Mouse (Mus musculus) embryonic facial prominence, embryonic 11.5 days (tissue): ENCODE measurements at regions not wholly inside any gene's neighbourhood (a gene's known extent, or its start where the extent isn't known, plus 50 kb on each side); places are given as distances from the start of the nearest gene placed in this dataset.

ENCODE experiments used
- ATAC-seq: fragments of 200-750 bp; cut with Nextera tagmentation; replicated peaks from 2 replicates; pipeline ENCODE4 v1.8.0; 2017; ENCODE audit warnings: low read depth; ENCODE audit not compliant: insufficient number of reproducible peaks, low FRiP score, low TSS enrichment
- DNase-seq: peaks from one replicate; pipeline ENCODE4 v3.0.0-alpha.2; 2015; ENCODE audit warnings: low spot score
- H3K27ac ChIP-seq: fragments of 300-500 bp; sonication (generic); replicated peaks from 2 replicates; pipeline ENCODE4 v1.5.1; 2014; ENCODE audit warnings: mild to moderate bottlenecking, low read depth, low read length, control low read depth
- H3K27me3 ChIP-seq: fragments of 300-500 bp; sonication (generic); 2 replicates; pipeline ENCODE4 v1.6.1; 2014; ENCODE audit warnings: mild to moderate bottlenecking, low read length, moderate library complexity, mixed read lengths; ENCODE audit not compliant: control insufficient read depth, insufficient read depth
- H3K36me3 ChIP-seq: fragments of 300-500 bp; sonication (generic); replicated peaks from 2 replicates; pipeline ENCODE4 v1.6.1; 2014; ENCODE audit warnings: low read depth, mild to moderate bottlenecking, low read length, moderate library complexity, mixed read lengths; ENCODE audit not compliant: control insufficient read depth, insufficient read depth
- H3K4me1 ChIP-seq: fragments of 300-500 bp; sonication (generic); 2 replicates; pipeline ENCODE4 v1.6.1; 2014; ENCODE audit warnings: low read length, mixed read lengths; ENCODE audit not compliant: control insufficient read depth, insufficient read depth
- H3K4me2 ChIP-seq: fragments of 300-500 bp; sonication (generic); 2 replicates; pipeline ENCODE4 v1.6.1; 2014; ENCODE audit warnings: low read depth, mild to moderate bottlenecking, control low read depth, low read length, moderate library complexity
- H3K4me3 ChIP-seq: fragments of 300-500 bp; sonication (generic); 2 replicates; pipeline ENCODE4 v1.5.1; 2014; ENCODE audit warnings: low read depth, low read length, control low read depth
- H3K9ac ChIP-seq: fragments of 300-500 bp; sonication (generic); replicated peaks from 2 replicates; pipeline ENCODE4 v1.6.1; 2014; ENCODE audit warnings: mild to moderate bottlenecking, control low read depth, low read length
- H3K9me3 ChIP-seq: fragments of 300-500 bp; sonication (generic); replicated peaks from 2 replicates; pipeline ENCODE4 v1.6.1; 2016; ENCODE audit warnings: mild to moderate bottlenecking, low read length, inconsistent platforms, mixed read lengths; ENCODE audit not compliant: control insufficient read depth
- WGBS: fragments of 180-500 bp; shearing (Covaris S2); extraction: QIAGEN DNeasy Blood & Tissue Kit; methylation state at CpG from one replicate; pipeline ENCODE4 v1.1.7; 2014; 5-methylcytosine and 5-hydroxymethylcytosine counted together

DNA sequence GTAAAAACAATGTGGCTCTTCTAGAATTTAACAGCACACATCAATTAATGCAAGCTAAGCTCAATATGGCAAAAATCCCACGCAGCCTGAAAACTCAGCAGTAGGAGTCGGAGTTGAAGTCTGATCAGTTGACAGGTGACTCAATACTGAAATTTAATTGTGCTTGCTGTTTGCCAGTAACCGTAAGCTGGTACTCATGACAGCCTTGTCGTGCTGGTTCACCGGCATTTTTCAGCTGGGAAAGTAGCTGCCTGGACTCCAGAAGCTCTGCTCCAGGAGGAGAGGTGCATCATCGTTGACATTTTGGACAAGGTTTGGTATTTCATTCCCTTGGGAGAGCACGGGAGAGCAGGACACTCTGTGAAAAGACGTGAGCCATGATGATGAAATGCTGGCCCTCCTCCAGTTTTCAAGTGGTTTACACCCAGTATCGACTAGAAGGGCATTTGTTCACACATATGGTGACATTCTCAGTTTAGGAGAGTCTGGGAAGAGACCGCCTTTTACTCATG, 372.1 kb upstream of the Actbl2 start:
- Histone ChIP-seq H3K4me1 (0 out of 2 replicates have a peak, but pooled peaks cover 3% of the 10 kb centered on the region), H3K4me2 (no peak overlapping the region), H3K36me3 (no peaks in the 10 kb centered on the region), H3K27me3 (no peaks in the 10 kb centered on the region), H3K4me3 (no peak overlapping the region), H3K9ac (no peak overlapping the region), H3K9me3 (no peaks in the 10 kb centered on the region), H3K27ac (no peak overlapping the region)
- ATAC-seq (no peak), DNase-seq (no peak)
- WGBS = 79% methylated on average over 10 of the region's 10 CpGs

DNA sequence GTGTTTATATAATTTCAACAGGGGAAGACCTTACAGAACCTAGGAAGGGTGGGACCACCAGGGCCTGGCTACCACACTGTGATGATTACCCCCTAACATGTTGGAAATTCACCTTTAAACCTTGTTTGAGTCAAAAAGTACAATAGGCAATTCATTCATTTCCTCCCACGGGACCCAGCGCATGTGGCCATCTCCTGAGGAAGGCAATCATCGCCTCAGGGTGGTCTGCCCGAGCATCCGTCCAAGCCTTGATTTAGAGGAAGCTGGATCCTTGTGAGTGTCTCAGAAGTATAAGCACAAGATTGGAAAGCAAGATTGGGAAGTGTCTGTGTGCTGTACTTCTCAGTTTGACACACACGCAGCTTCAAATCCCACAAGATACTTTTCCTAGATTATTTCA, 360.9 kb upstream of the Actbl2 start:
- H3K27me3 ChIP-seq = no peaks in the 10 kb centered on the region
- no peaks in the 10 kb centered on the region for H3K4me1 ChIP-seq
- H3K9ac ChIP-seq = no peak overlapping the region
- H3K4me2 ChIP-seq = no peak overlapping the region
- no peaks in the 10 kb centered on the region for H3K36me3 ChIP-seq
- H3K4me3 ChIP-seq = no peak overlapping the region
- no peaks in the 10 kb centered on the region for H3K9me3 ChIP-seq
- no peak for ATAC-seq
- peak; percentile 43 for DNase-seq
- H3K27ac ChIP-seq = no peak overlapping the region
- WGBS = 36% methylated on average over 6 of the region's 6 CpGs

DNA sequence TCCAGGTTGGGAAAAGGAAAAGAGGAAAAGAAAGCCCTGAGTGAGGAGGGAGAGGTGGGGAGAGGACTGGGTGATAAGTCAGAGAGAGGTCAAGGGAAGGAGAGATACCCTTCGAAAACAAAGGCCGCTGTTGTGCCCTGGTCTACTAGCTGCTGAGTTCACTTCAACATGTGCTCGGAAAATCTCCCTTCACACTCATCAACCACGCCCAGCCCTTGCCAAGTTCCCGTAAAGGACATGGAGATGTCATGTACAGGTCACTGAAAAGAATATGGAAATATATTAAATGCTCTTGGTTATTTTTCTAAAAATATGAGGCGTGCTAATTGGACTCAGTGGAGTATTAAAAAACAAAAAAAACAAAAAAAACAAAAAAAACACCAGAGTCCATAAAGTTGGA, 359.5 kb upstream of the Actbl2 start:
- H3K4me1 ChIP-seq = no peaks in the 10 kb centered on the region
- WGBS = 44% methylated on average over 6 of the region's 6 CpGs
- no peaks in the 10 kb centered on the region for H3K27me3 ChIP-seq
- DNase-seq (no peak), ATAC-seq (no peak)
- H3K9me3 ChIP-seq = no peaks in the 10 kb centered on the region
- H3K4me3 ChIP-seq = no peak overlapping the region
- H3K27ac ChIP-seq = no peak overlapping the region
- no peaks in the 10 kb centered on the region for H3K36me3 ChIP-seq
- H3K4me2 ChIP-seq = no peak overlapping the region
- H3K9ac ChIP-seq = no peak overlapping the region

DNA sequence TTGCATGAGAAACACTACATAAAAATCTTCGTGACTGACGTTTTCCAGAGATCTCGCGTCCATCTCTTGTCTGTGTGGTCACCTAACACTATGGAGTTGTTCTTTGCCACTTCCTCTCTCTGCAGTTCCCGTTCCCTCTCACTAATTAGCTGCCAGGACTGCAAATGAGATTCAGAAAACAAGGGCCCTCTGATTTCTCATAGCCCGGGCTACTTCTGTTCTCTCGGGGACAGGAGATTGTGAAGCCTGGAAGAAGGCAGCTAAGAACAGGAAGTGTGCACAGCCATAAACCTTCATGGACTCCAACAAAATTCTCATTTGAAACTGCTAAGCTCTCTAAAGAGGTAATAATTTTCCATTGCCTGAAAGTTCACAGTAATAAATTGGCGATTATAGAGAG, 358.9 kb upstream of the Actbl2 start:
- Histone ChIP-seq H3K36me3 (no peaks in the 10 kb centered on the region), H3K4me2 (no peak overlapping the region), H3K4me1 (no peaks in the 10 kb centered on the region), H3K27ac (no peak overlapping the region), H3K9ac (no peak overlapping the region), H3K4me3 (no peak overlapping the region), H3K9me3 (no peaks in the 10 kb centered on the region), H3K27me3 (no peaks in the 10 kb centered on the region)
- DNase-seq = no peak
- WGBS = 55% methylated on average over 8 of the region's 8 CpGs
- no peak for ATAC-seq

DNA sequence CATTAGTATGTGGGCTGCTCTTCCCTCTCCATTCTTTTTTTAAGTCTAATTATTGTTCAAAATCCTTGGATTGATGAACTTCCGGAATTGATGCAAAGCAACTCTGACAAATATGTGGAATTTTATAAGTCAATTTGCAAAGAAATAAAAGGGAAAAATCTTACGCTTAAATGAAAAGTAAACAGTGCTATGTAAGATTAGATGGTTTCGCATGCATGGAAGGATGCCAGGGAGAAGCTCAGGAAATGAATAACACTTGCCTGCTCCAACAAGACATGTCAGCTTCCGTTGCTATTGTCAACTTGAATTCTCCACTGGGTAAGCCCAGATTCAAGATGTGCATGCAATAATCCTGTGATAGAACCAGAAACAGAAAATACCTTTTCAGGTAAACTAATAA, 357.2 kb upstream of the Actbl2 start:
- H3K27ac ChIP-seq = no peak overlapping the region
- no peaks in the 10 kb centered on the region for H3K4me1 ChIP-seq
- ATAC-seq = no peak
- H3K27me3 ChIP-seq = no peaks in the 10 kb centered on the region
- no peak overlapping the region for H3K4me3 ChIP-seq
- H3K9me3 ChIP-seq = no peaks in the 10 kb centered on the region
- no peak overlapping the region for H3K4me2 ChIP-seq
- H3K36me3 ChIP-seq = no peaks in the 10 kb centered on the region
- WGBS = 51% methylated on average over 4 of the region's 4 CpGs
- no peak for DNase-seq
- no peak overlapping the region for H3K9ac ChIP-seq

DNA sequence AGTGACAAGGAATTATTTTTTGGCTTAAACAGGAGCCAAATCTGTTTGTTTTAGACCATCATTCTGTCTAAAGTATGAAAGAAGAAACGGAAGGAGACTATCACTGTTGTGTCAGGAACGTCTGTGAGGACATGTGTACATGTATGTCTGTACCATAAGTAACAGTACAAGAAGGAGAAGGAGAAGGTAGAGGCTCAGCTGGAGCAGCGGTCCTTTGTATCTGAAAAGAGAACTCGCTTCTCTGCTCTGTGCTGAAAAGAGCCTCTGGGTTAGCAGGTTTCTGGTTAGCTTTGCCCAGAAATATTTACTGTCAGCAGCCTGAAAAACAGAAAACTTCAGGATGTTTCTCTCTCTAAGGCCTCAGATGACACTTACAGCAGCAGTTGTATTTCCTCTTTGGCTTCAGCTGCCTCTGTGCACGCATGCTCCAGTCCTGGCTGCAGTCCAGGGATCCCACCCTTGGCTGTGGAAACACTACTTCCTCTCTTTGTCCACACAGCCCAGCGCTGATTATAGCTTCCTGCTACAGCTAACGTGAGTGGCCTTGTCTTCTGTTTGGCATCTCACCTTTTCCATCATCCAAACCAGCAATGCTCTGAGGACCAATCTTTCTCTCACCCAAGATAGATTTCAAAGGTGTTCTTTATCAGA, 351.7 kb upstream of the Actbl2 start:
- Histone ChIP-seq H3K9me3 (no peaks in the 10 kb centered on the region), H3K4me3 (no peak overlapping the region), H3K27me3 (no peaks in the 10 kb centered on the region), H3K27ac (no peak overlapping the region), H3K4me1 (no peaks in the 10 kb centered on the region), H3K36me3 (no peaks in the 10 kb centered on the region), H3K9ac (no peak overlapping the region), H3K4me2 (no peak overlapping the region)
- DNase-seq (no peak), ATAC-seq (no peak)
- 67% methylated on average over 7 of the region's 7 CpGs for WGBS

DNA sequence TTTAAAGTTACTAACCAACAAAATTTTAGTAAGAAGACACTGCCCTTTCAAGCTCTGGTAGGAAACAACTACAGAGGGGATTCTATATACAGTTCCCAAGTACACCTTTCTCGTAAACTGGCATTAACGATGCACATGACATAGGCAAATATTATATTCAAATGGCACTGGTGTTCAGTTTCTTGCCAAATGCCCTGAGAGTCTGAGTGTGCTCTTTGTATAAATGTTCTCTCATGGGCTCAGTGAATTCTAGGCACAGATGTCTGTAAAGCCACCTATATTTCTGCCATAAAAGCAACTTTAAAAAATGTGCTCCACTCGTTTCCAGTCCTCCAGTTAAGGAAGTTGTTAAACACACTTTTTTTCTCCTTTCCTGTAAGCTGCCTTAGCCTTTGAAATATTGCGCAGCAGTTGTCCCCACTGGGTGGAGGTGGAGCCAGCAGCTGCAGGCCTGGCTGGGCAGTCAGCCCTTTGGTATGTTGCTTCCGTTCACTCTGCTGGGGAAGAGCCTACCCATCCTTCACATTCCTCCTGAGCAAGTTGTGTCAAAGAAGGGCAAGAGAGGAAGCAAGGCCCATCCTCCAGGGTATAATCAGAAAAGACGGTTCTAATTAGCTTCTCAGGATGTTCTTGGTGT, 347.4 kb upstream of the Actbl2 start:
- no peak for ATAC-seq
- no peak overlapping the region for H3K27ac ChIP-seq
- H3K36me3 ChIP-seq = no peaks in the 10 kb centered on the region
- H3K9ac ChIP-seq = no peak overlapping the region
- WGBS = 32% methylated on average over 6 of the region's 6 CpGs
- H3K4me3 ChIP-seq = no peak overlapping the region
- no peak overlapping the region for H3K4me2 ChIP-seq
- no peaks in the 10 kb centered on the region for H3K27me3 ChIP-seq
- DNase-seq = peak; percentile 48
- no peaks in the 10 kb centered on the region for H3K4me1 ChIP-seq
- no peaks in the 10 kb centered on the region for H3K9me3 ChIP-seq

DNA sequence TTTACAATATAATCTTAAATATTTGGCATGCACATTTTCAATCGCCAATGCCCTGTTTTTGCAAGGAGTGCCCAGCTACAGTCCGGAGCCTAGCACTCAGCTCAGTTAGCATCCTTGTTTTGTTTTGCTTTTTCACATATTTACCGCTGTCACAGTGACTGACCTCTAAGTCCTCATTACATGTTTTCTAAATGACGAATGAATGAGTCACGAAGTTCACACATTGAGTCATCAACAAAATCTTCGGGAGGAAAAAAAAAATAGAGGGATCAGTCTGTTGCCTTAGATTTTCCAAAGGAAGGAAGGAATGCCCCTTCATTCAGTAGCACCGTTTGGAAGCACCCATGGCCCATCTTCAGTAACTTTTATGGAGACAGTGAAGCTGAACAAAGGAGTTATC, 342.9 kb upstream of the Actbl2 start:
- no peak for ATAC-seq
- H3K27me3 ChIP-seq = no peaks in the 10 kb centered on the region
- no peak overlapping the region for H3K27ac ChIP-seq
- no peak overlapping the region for H3K4me2 ChIP-seq
- H3K9ac ChIP-seq = no peak overlapping the region
- 85% methylated on average over 7 of the region's 7 CpGs for WGBS
- DNase-seq = no peak
- H3K36me3 ChIP-seq = no peaks in the 10 kb centered on the region
- no peaks in the 10 kb centered on the region for H3K9me3 ChIP-seq
- H3K4me3 ChIP-seq = no peak overlapping the region
- no peaks in the 10 kb centered on the region for H3K4me1 ChIP-seq
